Mouse (Mus musculus): Measurements from ENCODE around the gene a.

DNA sequence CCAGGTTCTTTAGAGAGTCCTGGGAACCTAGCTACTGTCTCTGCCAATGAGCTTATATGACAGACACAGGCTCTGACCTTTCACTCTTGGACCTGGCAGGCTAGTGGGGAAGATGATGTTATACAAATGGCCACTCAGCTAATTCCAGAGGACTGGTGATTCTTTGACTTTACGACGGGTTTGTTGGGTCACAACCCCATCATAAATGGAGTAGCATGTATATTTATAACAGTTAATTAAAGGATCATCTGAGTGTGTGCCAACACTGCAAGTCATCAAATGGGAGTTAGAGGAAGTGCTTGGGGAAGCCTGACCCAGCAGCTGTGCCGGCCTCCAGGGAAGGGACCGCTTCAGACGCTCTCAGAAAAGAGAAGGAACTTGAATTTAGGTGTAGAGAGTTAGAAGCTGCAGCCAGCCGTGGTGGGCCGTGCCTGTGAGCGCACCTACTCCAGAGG, 25.6 kb upstream of the a start:
- no peak for TF ChIP-seq CTCF (IDR thresholded peaks at IDR 0.05; ENCODE audit: low read depth)
- TF ChIP-seq EP300 (optimal IDR thresholded peaks at IDR 0.05), result no peak
